Mouse (Mus musculus) adrenal gland, postnatal 10 days (tissue): ENCODE data around the gene Btnl6. TPM values are rescaled to one million over a fixed set of nuclear protein-coding genes. Genes with fewer than 3 reads are reported as not detected.
A peak's percentile ranks its signal among the peaks of the same experiment; 100 is the strongest.
"Not testable (repeated sequence)": the region's sequence is repeated elsewhere in the genome, so short reads cannot be mapped to it uniquely, and the experiment has no call there.

Experiments
- DNase-seq: peaks from one replicate; pipeline ENCODE4 v3.0.0; 2021; ENCODE audit warnings: mixed read lengths
- long read RNA-seq, 2 experiments: library from polyadenylated mRNA; stranded (forward); transcript quantifications; one replicate each; pipeline ENCODE4 v2.0.0; 2021
- total RNA-seq, 2 experiments: library from RNA; stranded (reverse); gene quantifications; 2 replicates each; pipeline ENCODE4 v1.2.3; 2021

Gene Btnl6
- total RNA-seq = not detected
- long read RNA-seq, experiment 1 = 0 reads
- long read RNA-seq, experiment 2 = 0 reads

- DNase-seq = no peak
Observed at GRCm38 (mm10) chr17:34517252-34517651, at the start of gene Btnl6. Btnl6 (minus strand) TSS chr17:34517352.

GRCm38 (mm10) chr17:34564796-34565195 is 47.6 kb upstream of the Btnl6 start:
- DNase-seq = peak; percentile 47

- peak; percentile 54 for DNase-seq
Observed at GRCm38 (mm10) chr17:34564003-34564421, 46.9 kb upstream of the Btnl6 start, which contains the start of gene Notch4. Notch4 (plus strand) TSS chr17:34564268.

GRCm38 (mm10) chr17:34563354-34563753 is 46.2 kb upstream of the Btnl6 start:
- DNase-seq = no peak

GRCm38 (mm10) chr17:34562595-34562994 is 45.4 kb upstream of the Btnl6 start:
- DNase-seq = no peak

GRCm38 (mm10) chr17:34561200-34561599 is 44.0 kb upstream of the Btnl6 start:
- no peak for DNase-seq

- DNase-seq = no peak
Observed at GRCm38 (mm10) chr17:34560438-34560837, 43.3 kb upstream of the Btnl6 start.

- no peak for DNase-seq
Observed at GRCm38 (mm10) chr17:34559895-34560294, 42.7 kb upstream of the Btnl6 start.

GRCm38 (mm10) chr17:34559116-34559515 is 42.0 kb upstream of the Btnl6 start:
- DNase-seq = no peak

- DNase-seq = no peak
Observed at GRCm38 (mm10) chr17:34557411-34557810, 40.3 kb upstream of the Btnl6 start.

GRCm38 (mm10) chr17:34556406-34556805 is 39.3 kb upstream of the Btnl6 start:
- peak; percentile 31 for DNase-seq

- peak; percentile 92 for DNase-seq
Observed at GRCm38 (mm10) chr17:34555483-34555882, 38.3 kb upstream of the Btnl6 start.

GRCm38 (mm10) chr17:34549843-34550242 is 32.7 kb upstream of the Btnl6 start:
- no peak for DNase-seq

- DNase-seq = no peak
Observed at GRCm38 (mm10) chr17:34549156-34549555, 32.0 kb upstream of the Btnl6 start.

GRCm38 (mm10) chr17:34547601-34548000 is 30.4 kb upstream of the Btnl6 start:
- DNase-seq = no peak

- DNase-seq = no peak
Observed at GRCm38 (mm10) chr17:34546797-34547196, 29.6 kb upstream of the Btnl6 start.

GRCm38 (mm10) chr17:34543567-34543966 is 26.4 kb upstream of the Btnl6 start:
- not testable (repeated sequence) for DNase-seq

GRCm38 (mm10) chr17:34532671-34533070 is 15.5 kb upstream of the Btnl6 start:
- DNase-seq = no peak

GRCm38 (mm10) chr17:34519001-34519400 is 1.8 kb upstream of the Btnl6 start:
- no peak for DNase-seq

GRCm38 (mm10) chr17:34518571-34518970 is 1.4 kb upstream of the Btnl6 start:
- DNase-seq = not testable (repeated sequence)

- no peak for DNase-seq
Observed at GRCm38 (mm10) chr17:34517795-34518194, 643 bp upstream of the Btnl6 start.

GRCm38 (mm10) chr17:34516514-34516913 is 638 bp downstream of the Btnl6 start:
- DNase-seq = no peak

- DNase-seq = not testable (repeated sequence)
Observed at GRCm38 (mm10) chr17:34511723-34512122, 5.4 kb downstream of the Btnl6 start.

- no peak for DNase-seq
Observed at GRCm38 (mm10) chr17:34507591-34507990, 9.6 kb downstream of the Btnl6 start.

GRCm38 (mm10) chr17:34497726-34498125 is 19.4 kb downstream of the Btnl6 start:
- not testable (repeated sequence) for DNase-seq
